Mouse (Mus musculus): ENCODE results near the gene LTO1. TPM values are rescaled to one million over a fixed set of nuclear protein-coding genes. Genes with fewer than 3 reads are reported as not detected.

LTO1 gene
- polyA plus RNA-seq, 1 experiment from 2014 or later: 26.1 TPM

DNA sequence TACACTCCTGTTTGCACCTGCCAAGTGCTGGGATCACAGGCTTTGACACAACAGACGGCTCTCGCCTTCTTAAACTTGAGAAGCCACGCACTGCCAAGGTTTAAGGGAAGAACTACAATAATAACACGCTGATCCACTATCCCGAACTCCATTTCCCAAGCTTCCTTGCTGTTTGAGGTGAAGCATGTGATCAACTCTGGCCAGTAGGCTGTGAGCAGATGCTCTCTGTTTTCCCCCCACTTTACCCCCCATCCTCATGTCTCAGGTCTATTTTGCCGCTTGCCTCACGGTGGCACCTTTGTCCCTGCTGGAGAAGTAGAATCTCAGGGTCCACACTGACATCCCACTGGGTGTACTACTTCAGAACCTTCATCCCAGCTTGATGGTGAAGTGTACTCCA, 6.2 kb upstream of the LTO1 start:
- H3K4me3 ChIP-seq (replicated peaks): no peak overlapping the region
- H3K4me2 ChIP-seq: no peak overlapping the region
- 30% methylated on average over 7 of the region's 7 CpGs for WGBS
- no peaks in the 10 kb centered on the region for H3K4me1 ChIP-seq (replicated peaks)
- H3K36me3 ChIP-seq: no peaks in the 10 kb centered on the region
- no peak overlapping the region for H3K27ac ChIP-seq
- peaks cover 5% of the 10 kb centered on the region; the same call in 1 of the 2 replicates for H3K9me3 ChIP-seq
- H3K27me3 ChIP-seq: peaks cover 3% of the 10 kb centered on the region; the same call in 1 of the 2 replicates
- no peak overlapping the region for H3K9ac ChIP-seq (replicated peaks)
- ATAC-seq (ENCODE audit: insufficient number of reproducible peaks, insufficient read depth, low FRiP score, low TSS enrichment, low read depth): no peak

DNA sequence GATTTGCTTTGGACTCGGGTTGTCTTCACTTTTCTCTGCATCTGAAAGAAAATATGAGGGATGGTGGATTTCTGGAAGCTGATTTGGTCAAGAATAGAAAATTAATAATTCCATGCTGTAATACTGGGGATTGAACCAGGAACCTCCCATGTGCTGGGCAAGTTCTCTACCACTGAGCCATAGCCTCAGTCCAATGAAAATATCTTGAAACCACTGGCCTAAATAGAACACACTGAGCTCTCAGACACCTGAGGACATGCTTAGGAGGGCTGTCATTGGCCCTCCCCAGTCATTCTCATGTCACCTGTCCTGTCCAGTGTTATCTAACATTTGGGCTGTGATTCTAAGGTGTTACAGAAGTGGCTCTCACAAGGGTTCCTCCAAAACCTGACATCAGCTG, 3.8 kb upstream of the LTO1 start:
- Histone ChIP-seq H3K9ac (replicated peaks) (no peak overlapping the region), H3K9me3 (no peaks in the 10 kb centered on the region), H3K4me1 (replicated peaks) (peaks cover 7% of the 10 kb centered on the region), H3K27ac (no peak overlapping the region), H3K4me2 (no peak overlapping the region), H3K27me3 (no peaks in the 10 kb centered on the region; the same call in 1 of the 2 replicates), H3K36me3 (no peaks in the 10 kb centered on the region), H3K4me3 (replicated peaks) (no peak overlapping the region)
- no peak for ATAC-seq (ENCODE audit: insufficient number of reproducible peaks, insufficient read depth, low FRiP score, low TSS enrichment, low read depth)
- 81% methylated on average over 1 of the region's 1 CpGs for WGBS

DNA sequence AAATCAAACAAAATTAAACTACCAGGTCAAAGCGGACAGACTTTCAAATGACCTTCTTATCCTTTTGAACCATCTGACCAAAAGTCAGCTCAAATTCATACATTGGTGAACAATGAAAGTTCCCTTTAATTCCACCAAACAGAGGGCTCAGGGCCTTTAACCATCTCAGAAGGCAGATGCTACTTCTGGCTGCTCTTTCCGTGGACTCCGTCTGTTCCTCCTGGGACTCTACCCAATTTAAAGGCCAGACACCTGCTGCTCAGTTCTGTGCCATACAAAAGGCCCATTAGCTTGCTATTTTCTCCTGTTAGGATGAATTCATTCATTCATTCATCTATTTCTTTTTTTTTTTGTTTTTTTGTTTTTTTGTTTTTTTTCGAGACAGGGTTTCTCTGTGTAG, 2.0 kb upstream of the LTO1 start:
- H3K9me3 ChIP-seq: no peaks in the 10 kb centered on the region
- no peak overlapping the region for H3K4me2 ChIP-seq
- no peak for ATAC-seq (ENCODE audit: insufficient number of reproducible peaks, insufficient read depth, low FRiP score, low TSS enrichment, low read depth)
- 79% methylated on average over 4 of the region's 4 CpGs for WGBS
- H3K36me3 ChIP-seq: peaks cover 11% of the 10 kb centered on the region
- H3K4me3 ChIP-seq (replicated peaks): no peak overlapping the region
- H3K4me1 ChIP-seq (replicated peaks): peaks cover 9% of the 10 kb centered on the region
- H3K9ac ChIP-seq (replicated peaks): no peak overlapping the region
- H3K27ac ChIP-seq: no peak overlapping the region
- H3K27me3 ChIP-seq: no peaks in the 10 kb centered on the region

DNA sequence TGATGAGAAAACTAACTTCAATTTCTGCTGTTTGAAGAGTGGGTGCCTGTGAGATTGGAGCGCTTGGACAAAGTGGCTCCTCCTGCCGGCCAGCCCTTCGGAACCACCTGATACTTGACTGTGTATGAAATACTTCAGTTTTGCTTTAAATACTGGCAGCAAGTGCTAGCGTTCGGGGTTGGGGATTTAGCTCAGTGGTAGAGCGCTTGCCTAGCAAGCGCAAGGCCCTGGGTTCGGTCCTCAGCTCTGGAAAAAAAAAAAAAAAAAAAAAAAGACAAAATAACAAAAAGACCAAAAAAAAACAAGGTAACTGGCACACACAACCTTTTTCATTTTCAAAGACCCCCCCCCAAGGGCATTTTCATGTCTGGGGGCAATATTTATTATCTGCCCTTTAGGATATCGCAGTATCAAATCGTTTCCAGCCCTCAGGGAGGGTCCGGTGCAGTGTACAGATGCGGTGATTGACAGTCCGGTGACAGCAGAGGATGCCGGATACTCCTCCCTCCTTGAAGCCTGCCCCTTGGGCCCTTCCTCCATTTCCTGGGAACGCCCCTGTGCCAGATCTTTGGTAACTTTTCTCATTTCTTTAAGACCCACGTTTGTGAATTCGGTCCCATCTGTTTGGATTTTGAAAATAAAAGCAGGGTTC, 478 bp upstream of the LTO1 start:
- Histone ChIP-seq H3K4me2 (peak overlapping the region; percentile 98), H3K9me3 (no peaks in the 10 kb centered on the region), H3K4me3 (replicated peaks) (peak overlapping the region; percentile 87), H3K27me3 (no peaks in the 10 kb centered on the region), H3K9ac (replicated peaks) (no peak overlapping the region), H3K27ac (no peak overlapping the region), H3K36me3 (peaks cover 24% of the 10 kb centered on the region), H3K4me1 (replicated peaks) (peaks cover 9% of the 10 kb centered on the region)
- peak; percentile 79 for ATAC-seq (ENCODE audit: insufficient number of reproducible peaks, insufficient read depth, low FRiP score, low TSS enrichment, low read depth)
- 6% methylated on average over 17 of the region's 17 CpGs for WGBS

DNA sequence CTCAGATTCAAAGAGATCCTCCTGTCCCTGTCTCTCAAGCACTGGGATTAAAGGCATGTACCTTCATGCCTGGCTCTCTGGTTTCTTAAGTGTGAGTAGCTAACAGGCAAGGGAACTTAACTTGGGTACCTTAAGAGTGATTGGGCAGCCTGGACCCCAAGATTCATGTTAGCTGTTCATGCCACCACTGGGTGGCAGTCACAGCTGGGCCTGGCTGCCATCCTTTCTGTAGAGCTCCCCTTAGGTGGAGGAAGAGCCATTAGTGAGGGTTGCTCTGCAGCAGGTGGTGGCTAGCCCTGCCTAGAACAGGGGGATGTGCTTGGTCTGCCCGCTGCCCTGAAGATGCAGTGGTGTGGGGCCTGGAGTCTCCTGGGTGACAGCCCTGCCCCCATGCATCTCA, 3.9 kb downstream of the LTO1 start:
- H3K4me1 ChIP-seq (replicated peaks): peaks cover 9% of the 10 kb centered on the region
- no peaks in the 10 kb centered on the region for H3K27me3 ChIP-seq
- no peak overlapping the region for H3K27ac ChIP-seq
- peaks cover 48% of the 10 kb centered on the region for H3K36me3 ChIP-seq
- no peak overlapping the region for H3K4me3 ChIP-seq (replicated peaks)
- no peak for ATAC-seq (ENCODE audit: insufficient number of reproducible peaks, insufficient read depth, low FRiP score, low TSS enrichment, low read depth)
- 79% methylated on average over 1 of the region's 1 CpGs for WGBS
- no peaks in the 10 kb centered on the region for H3K9me3 ChIP-seq
- no peak overlapping the region for H3K4me2 ChIP-seq
- H3K9ac ChIP-seq (replicated peaks): no peak overlapping the region

DNA sequence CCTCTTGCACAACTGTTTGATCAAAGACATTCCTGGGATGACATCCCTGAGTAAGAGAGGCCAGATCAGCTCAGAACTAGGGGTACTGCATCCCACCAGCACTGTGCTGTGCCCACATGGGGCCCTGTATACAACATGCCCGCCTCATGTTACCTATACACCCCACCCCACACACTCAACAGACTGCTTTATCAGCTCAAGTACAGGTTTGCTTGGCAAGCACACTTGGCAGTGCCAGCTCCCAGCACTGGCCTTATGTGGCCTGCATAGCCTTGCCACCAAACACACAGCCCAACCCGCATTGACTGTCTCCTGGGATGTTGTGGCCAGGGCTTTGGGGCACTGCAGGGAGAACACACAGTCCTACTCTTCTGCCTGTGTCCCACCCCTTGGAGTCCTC, 12.7 kb downstream of the LTO1 start:
- Histone ChIP-seq H3K9me3 (no peaks in the 10 kb centered on the region), H3K36me3 (peaks cover 32% of the 10 kb centered on the region), H3K27me3 (no peaks in the 10 kb centered on the region), H3K4me1 (replicated peaks) (peaks cover 5% of the 10 kb centered on the region; the same call in 1 of the 2 replicates), H3K27ac (no peak overlapping the region), H3K4me3 (replicated peaks) (no peak overlapping the region), H3K4me2 (no peak overlapping the region), H3K9ac (replicated peaks) (no peak overlapping the region)
- 85% methylated on average over 2 of the region's 2 CpGs for WGBS
- no peak for ATAC-seq (ENCODE audit: insufficient number of reproducible peaks, insufficient read depth, low FRiP score, low TSS enrichment, low read depth)

DNA sequence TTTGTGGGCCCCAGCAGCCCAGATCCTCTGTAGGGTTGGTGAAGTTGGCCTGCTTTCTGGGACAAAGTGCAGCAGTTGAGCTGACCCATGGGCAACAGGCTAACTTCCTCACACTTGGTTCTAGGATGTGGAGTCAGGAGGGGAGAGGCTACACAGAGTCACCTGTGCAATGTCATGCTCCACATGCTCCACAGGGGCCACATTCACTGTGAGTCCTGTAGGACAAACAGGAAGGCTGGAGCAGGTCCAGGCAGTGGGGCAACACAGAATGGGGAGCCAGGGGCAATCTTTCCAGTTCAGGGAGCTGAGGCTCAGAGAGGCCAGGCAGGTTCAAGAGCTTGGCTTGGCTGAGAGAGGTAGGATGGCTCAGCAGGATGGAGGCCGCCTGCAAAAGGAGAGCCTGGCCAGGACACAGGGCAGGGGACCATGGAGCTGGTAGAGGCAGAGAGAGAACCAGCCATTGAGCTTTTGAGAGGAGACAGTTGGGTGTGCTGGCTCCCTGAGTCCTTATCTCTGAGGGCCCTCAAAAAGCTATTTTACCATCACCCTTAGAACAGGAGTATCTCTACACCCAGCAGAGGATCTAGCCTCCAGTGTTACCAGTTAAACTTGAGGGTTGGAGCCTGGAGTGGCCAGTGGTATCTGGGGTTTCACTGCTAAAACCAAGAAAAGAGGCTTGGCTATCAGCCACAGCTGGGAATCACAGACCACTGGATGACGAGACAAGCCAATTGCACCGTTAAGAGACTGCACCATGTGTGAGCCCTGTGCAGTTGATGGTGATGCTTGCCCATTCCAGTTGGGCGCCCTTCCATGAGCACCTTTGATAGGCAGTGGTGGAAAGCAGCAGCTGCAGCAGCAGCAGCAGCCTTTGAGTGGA, 13.3 kb downstream of the LTO1 start:
- Histone ChIP-seq H3K4me2 (no peak overlapping the region), H3K9me3 (no peaks in the 10 kb centered on the region), H3K27ac (no peak overlapping the region; the same call in 1 of the 2 replicates), H3K4me1 (replicated peaks) (peaks cover 9% of the 10 kb centered on the region), H3K4me3 (replicated peaks) (no peak overlapping the region), H3K36me3 (peaks cover 39% of the 10 kb centered on the region), H3K9ac (replicated peaks) (no peak overlapping the region), H3K27me3 (no peaks in the 10 kb centered on the region)
- no peak for ATAC-seq (ENCODE audit: insufficient number of reproducible peaks, insufficient read depth, low FRiP score, low TSS enrichment, low read depth)
- WGBS: 79% methylated on average over 4 of the region's 4 CpGs

DNA sequence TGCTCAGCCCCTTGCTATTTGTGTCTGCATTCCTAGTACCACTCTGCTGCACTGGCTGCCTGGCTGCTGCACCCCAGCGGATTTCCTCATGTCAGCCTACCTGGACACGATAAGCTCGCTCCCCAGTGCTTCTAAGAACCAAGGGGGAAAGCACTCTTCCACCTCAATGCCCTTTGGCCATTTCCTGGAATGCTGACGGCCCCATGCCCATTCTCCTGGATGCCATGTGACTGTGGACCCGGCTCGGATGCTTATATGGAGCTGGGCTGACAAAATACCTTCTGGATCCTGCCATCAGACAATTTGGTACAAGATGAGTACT, 13.9 kb downstream of the LTO1 start:
- WGBS: 82% methylated on average over 6 of the region's 6 CpGs
- ATAC-seq (ENCODE audit: insufficient number of reproducible peaks, insufficient read depth, low FRiP score, low TSS enrichment, low read depth): no peak
- Histone ChIP-seq H3K27me3 (no peaks in the 10 kb centered on the region), H3K27ac (no peak overlapping the region), H3K4me1 (replicated peaks) (peaks cover 9% of the 10 kb centered on the region), H3K36me3 (peaks cover 45% of the 10 kb centered on the region), H3K9ac (replicated peaks) (no peak overlapping the region), H3K9me3 (no peaks in the 10 kb centered on the region), H3K4me2 (no peak overlapping the region), H3K4me3 (replicated peaks) (no peak overlapping the region)

DNA sequence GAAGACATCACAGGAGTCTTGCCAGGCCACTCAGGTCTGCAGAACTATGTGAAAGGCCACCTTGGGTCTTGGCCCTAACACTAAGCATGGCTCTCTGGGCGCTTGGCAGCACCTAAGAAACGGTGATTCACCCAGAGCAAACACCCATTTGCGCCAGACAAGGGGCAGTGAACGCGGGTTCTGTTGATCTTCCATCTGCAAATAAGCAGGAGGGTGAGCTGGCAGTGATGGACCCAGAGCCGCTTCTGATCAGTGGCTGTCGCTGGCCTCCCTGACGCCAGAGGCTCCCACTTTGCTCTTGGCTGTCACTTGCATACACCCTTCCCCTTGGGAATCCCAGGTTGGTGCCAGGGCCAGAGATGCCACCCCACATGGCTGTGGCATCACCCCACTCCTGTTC, 14.6 kb downstream of the LTO1 start:
- 81% methylated on average over 8 of the region's 8 CpGs for WGBS
- Histone ChIP-seq H3K27ac (no peak overlapping the region), H3K36me3 (peaks cover 51% of the 10 kb centered on the region)

DNA sequence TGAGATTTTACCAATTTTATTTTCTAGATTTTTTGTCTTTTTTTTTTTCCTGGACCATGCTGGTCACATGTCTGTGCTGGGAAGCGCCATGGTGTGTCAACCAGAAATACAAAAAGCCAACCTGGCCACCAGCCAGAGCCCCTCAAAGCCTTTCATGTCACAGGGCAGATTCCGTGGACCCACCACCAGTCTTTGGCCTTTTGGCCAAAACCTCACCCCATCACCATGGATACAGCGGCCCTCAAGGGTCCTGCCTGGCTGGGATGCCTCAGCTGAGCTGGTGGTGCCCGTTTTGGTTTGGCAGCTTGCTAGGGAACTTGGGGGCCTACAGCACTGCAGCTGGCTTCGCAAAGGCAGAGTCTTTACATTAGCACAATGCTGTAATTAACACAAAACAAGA, 15.0 kb downstream of the LTO1 start:
- Histone ChIP-seq H3K9me3 (no peaks in the 10 kb centered on the region), H3K27me3 (no peaks in the 10 kb centered on the region), H3K36me3 (peaks cover 56% of the 10 kb centered on the region), H3K9ac (replicated peaks) (no peak overlapping the region), H3K4me2 (no peak overlapping the region), H3K27ac (no peak overlapping the region), H3K4me1 (replicated peaks) (peaks cover 9% of the 10 kb centered on the region), H3K4me3 (replicated peaks) (no peak overlapping the region)
- ATAC-seq (ENCODE audit: insufficient number of reproducible peaks, insufficient read depth, low FRiP score, low TSS enrichment, low read depth): no peak
- WGBS: 68% methylated on average over 5 of the region's 5 CpGs

More for the DNA sequence above, 14.6 kb downstream of the LTO1 start:
- no peaks in the 10 kb centered on the region for H3K27me3 ChIP-seq
- no peak overlapping the region for H3K4me3 ChIP-seq (replicated peaks)
- peaks cover 9% of the 10 kb centered on the region for H3K4me1 ChIP-seq (replicated peaks)
- no peak overlapping the region for H3K4me2 ChIP-seq
- H3K9ac ChIP-seq (replicated peaks): no peak overlapping the region
- no peaks in the 10 kb centered on the region for H3K9me3 ChIP-seq
- no peak for ATAC-seq (ENCODE audit: insufficient number of reproducible peaks, insufficient read depth, low FRiP score, low TSS enrichment, low read depth)

DNA sequence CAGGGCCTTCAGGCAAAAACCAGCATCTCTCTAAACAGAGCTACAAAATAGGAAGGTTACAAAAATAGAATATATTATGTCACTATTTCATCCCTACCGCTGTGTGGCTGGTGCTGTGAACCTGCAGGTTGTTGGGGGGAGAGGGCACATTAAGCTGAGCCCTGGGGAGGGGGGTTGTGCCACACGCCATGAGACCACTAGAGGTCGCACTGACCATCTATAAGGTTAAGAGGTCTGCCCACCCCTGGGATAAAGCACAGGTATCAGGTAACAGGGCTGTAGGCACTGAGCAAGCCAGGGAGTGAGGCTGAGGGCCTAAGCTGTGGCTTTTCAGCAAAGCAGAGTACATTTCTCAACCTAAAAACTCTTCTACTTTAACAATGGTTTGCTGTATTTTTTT, 16.9 kb downstream of the LTO1 start:
- Histone ChIP-seq H3K4me2 (no peak overlapping the region), H3K36me3 (peaks cover 74% of the 10 kb centered on the region), H3K4me1 (replicated peaks) (peaks cover 23% of the 10 kb centered on the region), H3K9ac (replicated peaks) (no peak overlapping the region), H3K27ac (no peak overlapping the region), H3K9me3 (no peaks in the 10 kb centered on the region), H3K27me3 (no peaks in the 10 kb centered on the region), H3K4me3 (replicated peaks) (no peak overlapping the region)
- peak; percentile 40; the same call in 1 of the 2 replicates for ATAC-seq (ENCODE audit: insufficient number of reproducible peaks, insufficient read depth, low FRiP score, low TSS enrichment, low read depth)
- WGBS: 23% methylated on average over 3 of the region's 3 CpGs
